Mouse (Mus musculus): ENCODE results near the gene Zfp583. TPM values are rescaled to one million over a fixed set of nuclear protein-coding genes. Genes with fewer than 3 reads are reported as not detected.

Zfp583 gene
- polyA plus RNA-seq, 1 experiment from 2014 or later, result 4.0 TPM

DNA sequence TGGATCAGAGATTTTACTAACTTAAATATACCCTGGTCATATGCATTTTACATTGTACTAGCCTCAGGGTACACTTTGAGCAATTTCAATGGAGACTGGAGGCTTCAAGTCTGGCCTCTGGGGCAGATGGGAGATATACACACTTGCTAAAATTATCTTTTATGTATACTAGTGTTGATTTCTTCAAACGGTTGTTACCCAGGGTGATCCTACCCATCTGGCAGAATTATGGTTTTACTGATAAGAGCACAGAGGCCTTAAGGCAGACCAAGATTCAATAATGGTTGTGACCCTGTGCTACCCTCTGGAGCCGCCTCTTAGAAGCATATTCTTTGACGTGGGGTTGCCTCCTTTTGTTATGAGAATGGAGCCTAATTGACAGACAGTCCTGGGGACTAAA lies 53.2 kb downstream of the Zfp583 start:
- H3K9me3 ChIP-seq (ENCODE audit: low read length), result no peaks in the 10 kb centered on the region
- 32% methylated on average over 3 of the region's 3 CpGs for WGBS
- TF ChIP-seq EP300 (IDR thresholded peaks at IDR 0.05) (no peak), CTCF (IDR thresholded peaks at IDR 0.05) (no peak)

DNA sequence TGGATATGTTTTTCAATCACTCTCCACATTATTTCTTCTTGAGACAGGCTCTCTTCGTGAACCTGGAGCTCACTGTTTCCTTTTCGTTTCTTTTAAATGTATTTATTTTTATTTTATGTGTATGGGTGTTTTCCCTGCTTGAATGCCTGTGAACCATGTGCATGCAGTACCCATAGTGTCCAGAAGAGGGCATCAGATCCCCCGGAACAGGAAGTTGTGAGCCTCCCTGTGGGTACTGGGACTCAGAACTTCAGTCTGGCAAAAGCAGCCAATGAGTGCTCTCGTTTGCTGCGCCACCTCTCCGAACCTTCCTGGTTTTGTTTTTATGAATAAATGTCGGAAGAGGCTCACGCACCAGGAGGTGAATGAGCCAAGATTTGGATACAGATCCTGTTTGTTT lies 65.4 kb downstream of the Zfp583 start:
- H3K27ac ChIP-seq (ENCODE audit: low read length), result no peak overlapping the region
- H3K27me3 ChIP-seq (replicated peaks; ENCODE audit: insufficient read depth, low read length), result no peaks in the 10 kb centered on the region
- no peaks in the 10 kb centered on the region for H3K36me3 ChIP-seq (ENCODE audit: insufficient read depth, low read length)
- H3K9ac ChIP-seq (replicated peaks; ENCODE audit: low read depth), result no peak overlapping the region
- WGBS, result 57% methylated on average over 8 of the region's 8 CpGs
- no peak overlapping the region for H3K4me2 ChIP-seq (replicated peaks; ENCODE audit: low read depth, low read length)
- DNase-seq (ENCODE audit: low spot score), result peak; percentile 16
- H3K9me3 ChIP-seq (ENCODE audit: low read length), result no peaks in the 10 kb centered on the region
- no peaks in the 10 kb centered on the region for H3K4me1 ChIP-seq (ENCODE audit: insufficient read depth, low read depth, low read length)
- ATAC-seq, result no peak
- TF ChIP-seq CTCF (IDR thresholded peaks at IDR 0.05), result peak; percentile 61
- no peak for TF ChIP-seq EP300 (IDR thresholded peaks at IDR 0.05)
- H3K4me3 ChIP-seq (ENCODE audit: low read depth, low read length), result no peak overlapping the region

More for the DNA sequence above, 53.2 kb downstream of the Zfp583 start:
- H3K27ac ChIP-seq (ENCODE audit: low read length), result no peak overlapping the region
- no peak for DNase-seq (ENCODE audit: low spot score)
- H3K36me3 ChIP-seq (ENCODE audit: insufficient read depth, low read length), result no peaks in the 10 kb centered on the region
- no peak for ATAC-seq
- H3K4me3 ChIP-seq (ENCODE audit: low read depth, low read length), result no peak overlapping the region
- H3K9ac ChIP-seq (replicated peaks; ENCODE audit: low read depth), result no peak overlapping the region
- H3K4me2 ChIP-seq (replicated peaks; ENCODE audit: low read depth, low read length), result no peak overlapping the region
- H3K4me1 ChIP-seq (ENCODE audit: insufficient read depth, low read depth, low read length), result no peaks in the 10 kb centered on the region
- H3K27me3 ChIP-seq (replicated peaks; ENCODE audit: insufficient read depth, low read length), result no peaks in the 10 kb centered on the region

Other genes starting within 250 kb of the Zfp583 start
- 29.5 and 47.4 TPM in 2 replicates for gene Zfp787, start 175.3 kb downstream of the Zfp583 start, polyA plus RNA-seq (2015; fragmentation: Nextera tagmentation; extraction: Ambion mirVana)
- 41.1 and 42.9 TPM in 2 replicates for gene Zfp444, start 159.1 kb downstream of the Zfp583 start, polyA plus RNA-seq (2015; fragmentation: Nextera tagmentation; extraction: Ambion mirVana)
- gene Galp, start 134.2 kb downstream of the Zfp583 start, polyA plus RNA-seq (2015; fragmentation: Nextera tagmentation; extraction: Ambion mirVana), result not detected in 2 replicates
- gene Zscan5b, start 109.0 kb downstream of the Zfp583 start, polyA plus RNA-seq (2015; fragmentation: Nextera tagmentation; extraction: Ambion mirVana), result not detected in 2 replicates
- not detected in 2 replicates for gene Epp13, start 78.6 kb downstream of the Zfp583 start, polyA plus RNA-seq (2015; fragmentation: Nextera tagmentation; extraction: Ambion mirVana)
- gene Zfp667, start 44.7 kb downstream of the Zfp583 start, polyA plus RNA-seq (2015; fragmentation: Nextera tagmentation; extraction: Ambion mirVana), result 4.7 and 5.5 TPM in 2 replicates
- 0.18 and 0.21 TPM in 2 replicates for gene Gm3854, start 12.5 kb upstream of the Zfp583 start, polyA plus RNA-seq (2015; fragmentation: Nextera tagmentation; extraction: Ambion mirVana)
- 1.6 and 2.5 TPM in 2 replicates for gene Zfp78, start 32.0 kb upstream of the Zfp583 start, polyA plus RNA-seq (2015; fragmentation: Nextera tagmentation; extraction: Ambion mirVana)
- gene Zfp28, start 52.0 kb upstream of the Zfp583 start, polyA plus RNA-seq (2015; fragmentation: Nextera tagmentation; extraction: Ambion mirVana), result 5.0 and 5.3 TPM in 2 replicates
- gene Smim17, start 67.4 kb upstream of the Zfp583 start, polyA plus RNA-seq (2015; fragmentation: Nextera tagmentation; extraction: Ambion mirVana), result not detected in 2 replicates
- gene Gm20715, start 79.0 kb upstream of the Zfp583 start, polyA plus RNA-seq (2015; fragmentation: Nextera tagmentation; extraction: Ambion mirVana), result not detected in 2 replicates
- not detected in 2 replicates for gene Olfr1344, start 107.4 kb upstream of the Zfp583 start, polyA plus RNA-seq (2015; fragmentation: Nextera tagmentation; extraction: Ambion mirVana)
- gene Olfr1336, start 124.9 kb upstream of the Zfp583 start, polyA plus RNA-seq (2015; fragmentation: Nextera tagmentation; extraction: Ambion mirVana), result not detected in 2 replicates
- not detected in 2 replicates for gene Olfr1346, start 135.8 kb upstream of the Zfp583 start, polyA plus RNA-seq (2015; fragmentation: Nextera tagmentation; extraction: Ambion mirVana)
- not detected in 2 replicates for gene Olfr5, start 155.7 kb upstream of the Zfp583 start, polyA plus RNA-seq (2015; fragmentation: Nextera tagmentation; extraction: Ambion mirVana)
- gene Olfr1347, start 168.5 kb upstream of the Zfp583 start, polyA plus RNA-seq (2015; fragmentation: Nextera tagmentation; extraction: Ambion mirVana), result not detected in 2 replicates
- gene Olfr1348, start 177.5 kb upstream of the Zfp583 start, polyA plus RNA-seq (2015; fragmentation: Nextera tagmentation; extraction: Ambion mirVana), result not detected in 2 replicates
- not detected in 2 replicates for gene Olfr1349, start 191.7 kb upstream of the Zfp583 start, polyA plus RNA-seq (2015; fragmentation: Nextera tagmentation; extraction: Ambion mirVana)
- not detected in 2 replicates for gene Olfr1350, start 233.6 kb upstream of the Zfp583 start, polyA plus RNA-seq (2015; fragmentation: Nextera tagmentation; extraction: Ambion mirVana)

Measured in lung, postnatal 0 days (tissue).